Mouse (Mus musculus) limb, embryonic 15.5 days (tissue): ENCODE measurements around the gene Tmem50b. TPM values are rescaled to one million over a fixed set of nuclear protein-coding genes. Genes with fewer than 3 reads are reported as not detected.
"Not testable (repeated sequence)": the region's sequence is repeated elsewhere in the genome, so short reads cannot be mapped to it uniquely, and the experiment has no call there.

Experiments
- ATAC-seq: fragments of 200-750 bp; cut with Nextera tagmentation; 2 replicates; pipeline ENCODE4 v1.8.0; 2017; ENCODE audit warnings: low read depth, moderate TSS enrichment; ENCODE audit not compliant: insufficient number of reproducible peaks, low FRiP score, low TSS enrichment
- H3K27ac ChIP-seq: fragments of 300-500 bp; sonication (generic); 2 replicates; pipeline ENCODE4 v1.5.1; 2015; ENCODE audit warnings: moderate library complexity, mild to moderate bottlenecking, inconsistent platforms
- H3K27me3 ChIP-seq: fragments of 300-500 bp; sonication (generic); 2 replicates; pipeline ENCODE4 v1.6.1; 2015; ENCODE audit warnings: inconsistent platforms
- H3K36me3 ChIP-seq: fragments of 300-500 bp; sonication (generic); 2 replicates; pipeline ENCODE4 v1.6.1; 2015; ENCODE audit warnings: inconsistent platforms
- H3K4me1 ChIP-seq: fragments of 300-500 bp; sonication (generic); 2 replicates; pipeline ENCODE4 v1.6.1; 2015; ENCODE audit warnings: inconsistent platforms
- H3K4me2 ChIP-seq: fragments of 300-500 bp; sonication (generic); 2 replicates; pipeline ENCODE4 v1.6.1; 2015; ENCODE audit warnings: mild to moderate bottlenecking, inconsistent platforms
- H3K4me3 ChIP-seq: fragments of 300-500 bp; sonication (generic); 2 replicates; pipeline ENCODE4 v1.5.1; 2015; ENCODE audit warnings: mild to moderate bottlenecking, inconsistent platforms
- H3K9ac ChIP-seq: fragments of 300-500 bp; sonication (generic); 2 replicates; pipeline ENCODE4 v1.6.1; 2015; ENCODE audit warnings: inconsistent platforms
- H3K9me3 ChIP-seq: fragments of 300-500 bp; sonication (generic); 2 replicates; pipeline ENCODE4 v1.6.1; 2016; ENCODE audit warnings: inconsistent platforms
- WGBS: fragments of 180-500 bp; shearing (Covaris S2); methylation state at CpG from one replicate; pipeline ENCODE4 v1.1.7; 2015; 5-methylcytosine and 5-hydroxymethylcytosine counted together
- microRNA-seq: library from miRNA; unstranded; fragments of <30 nt; microRNA quantifications from one replicate; pipeline ENCODE4, GENCODE M21; 2016
- polyA plus RNA-seq: library from polyadenylated mRNA; unstranded; fragments of >200 nt; fragmentation: Nextera tagmentation; extraction: Ambion mirVana; gene quantifications from 2 replicates; pipeline ENCODE4 v1.2.1, GENCODE M21; 2015

Gene Tmem50b
- polyA plus RNA-seq, 1 experiment from 2014 or later = 54.3 TPM

GRCm38 (mm10) chr16:91532429-91532828 is 65.2 kb downstream of the Tmem50b start:
- no peak overlapping the region for H3K9ac ChIP-seq
- no peak for ATAC-seq
- H3K36me3 ChIP-seq = no peaks in the 10 kb centered on the region
- H3K27ac ChIP-seq = no peak overlapping the region
- no peak overlapping the region for H3K4me2 ChIP-seq
- 26% methylated on average over 2 of the region's 2 CpGs for WGBS
- H3K4me1 ChIP-seq = peaks cover 20% of the 10 kb centered on the region
- H3K9me3 ChIP-seq = no peaks in the 10 kb centered on the region
- H3K27me3 ChIP-seq = 0 out of 2 replicates have a peak, but pooled peaks cover 3% of the 10 kb centered on the region
- no peak overlapping the region for H3K4me3 ChIP-seq

GRCm38 (mm10) chr16:91531856-91532255 is 65.7 kb downstream of the Tmem50b start:
- H3K27me3 ChIP-seq = 0 out of 2 replicates have a peak, but pooled peaks cover 3% of the 10 kb centered on the region
- H3K4me1 ChIP-seq = peaks cover 22% of the 10 kb centered on the region
- no peak overlapping the region for H3K9ac ChIP-seq
- no peak overlapping the region for H3K27ac ChIP-seq
- no peaks in the 10 kb centered on the region for H3K36me3 ChIP-seq
- 38% methylated on average over 6 of the region's 6 CpGs for WGBS
- H3K9me3 ChIP-seq = no peaks in the 10 kb centered on the region
- no peak overlapping the region for H3K4me2 ChIP-seq
- no peak overlapping the region for H3K4me3 ChIP-seq
- no peak for ATAC-seq

GRCm38 (mm10) chr16:91530830-91531229 is 66.8 kb downstream of the Tmem50b start:
- H3K9me3 ChIP-seq, H3K27ac ChIP-seq, H3K4me3 ChIP-seq, H3K4me2 ChIP-seq, H3K36me3 ChIP-seq, H3K27me3 ChIP-seq, ATAC-seq, H3K9ac ChIP-seq: not testable (repeated sequence)
- H3K4me1 ChIP-seq = peaks cover 22% of the 10 kb centered on the region
- 72% methylated on average over 4 of the region's 4 CpGs for WGBS

- Histone ChIP-seq H3K9me3 (no peaks in the 10 kb centered on the region), H3K4me2 (no peak overlapping the region), H3K4me3 (no peak overlapping the region), H3K27ac (no peak overlapping the region), H3K27me3 (no peaks in the 10 kb centered on the region), H3K4me1 (peaks cover 22% of the 10 kb centered on the region), H3K9ac (no peak overlapping the region), H3K36me3 (no peaks in the 10 kb centered on the region)
- ATAC-seq = no peak
- 76% methylated on average over 9 of the region's 9 CpGs for WGBS
Observed at GRCm38 (mm10) chr16:91528578-91528977, 69.0 kb downstream of the Tmem50b start.

- no peaks in the 10 kb centered on the region for H3K27me3 ChIP-seq
- no peak overlapping the region for H3K4me2 ChIP-seq
- no peak overlapping the region for H3K4me3 ChIP-seq
- no peak overlapping the region for H3K9ac ChIP-seq
- ATAC-seq = no peak
- 36% methylated on average over 5 of the region's 5 CpGs for WGBS
- no peak overlapping the region for H3K27ac ChIP-seq
- peaks cover 16% of the 10 kb centered on the region for H3K4me1 ChIP-seq
- no peaks in the 10 kb centered on the region for H3K36me3 ChIP-seq
- H3K9me3 ChIP-seq = no peaks in the 10 kb centered on the region
Observed at GRCm38 (mm10) chr16:91527500-91527899, 70.1 kb downstream of the Tmem50b start.

- 67% methylated on average over 10 of the region's 10 CpGs for WGBS
- no peak for ATAC-seq
- Histone ChIP-seq H3K27me3 (no peaks in the 10 kb centered on the region), H3K4me2 (no peak overlapping the region), H3K4me1 (peaks cover 12% of the 10 kb centered on the region), H3K4me3 (no peak overlapping the region), H3K9me3 (no peaks in the 10 kb centered on the region), H3K36me3 (no peaks in the 10 kb centered on the region), H3K27ac (no peak overlapping the region), H3K9ac (no peak overlapping the region)
Observed at GRCm38 (mm10) chr16:91527051-91527450, 70.5 kb downstream of the Tmem50b start.

GRCm38 (mm10) chr16:91526274-91526673 is 71.3 kb downstream of the Tmem50b start:
- H3K4me1 ChIP-seq = peaks cover 7% of the 10 kb centered on the region; the same call in 1 of the 2 replicates
- no peak overlapping the region for H3K4me3 ChIP-seq
- no peaks in the 10 kb centered on the region for H3K36me3 ChIP-seq
- ATAC-seq = no peak
- H3K9me3 ChIP-seq = no peaks in the 10 kb centered on the region
- 92% methylated on average over 6 of the region's 6 CpGs for WGBS
- H3K9ac ChIP-seq = no peak overlapping the region
- no peak overlapping the region for H3K4me2 ChIP-seq
- H3K27ac ChIP-seq = no peak overlapping the region
- no peaks in the 10 kb centered on the region for H3K27me3 ChIP-seq

Small RNAs within 50 kb of the gene (microRNA-seq; reads per million reads assigned to microRNA genes)
- gene Mir6367 = not detected

Other genes starting within 250 kb of the Tmem50b start
- 59.4 and 70.0 TPM in 2 replicates for gene Ifnar2, start 225.0 kb downstream of the Tmem50b start, polyA plus RNA-seq
- 0.66 TPM in 1 of 2 replicates, not detected in the other for gene Gm21970, start 206.1 kb downstream of the Tmem50b start, polyA plus RNA-seq
- gene Il10rb, start 191.6 kb downstream of the Tmem50b start, polyA plus RNA-seq = 29.5 and 33.2 TPM in 2 replicates
- gene Ifnar1, start 112.6 kb downstream of the Tmem50b start, polyA plus RNA-seq = 54.2 and 55.0 TPM in 2 replicates
- gene Ifngr2, start 50.7 kb downstream of the Tmem50b start, polyA plus RNA-seq = 56.6 and 67.3 TPM in 2 replicates
- gene Dnajc28, start 21.2 kb upstream of the Tmem50b start, polyA plus RNA-seq = 3.1 and 3.8 TPM in 2 replicates
- gene Gart, start 49.2 kb upstream of the Tmem50b start, polyA plus RNA-seq = 99.0 and 102 TPM in 2 replicates
- gene Son, start 49.7 kb upstream of the Tmem50b start, polyA plus RNA-seq = 110 and 121 TPM in 2 replicates
- gene Donson, start 91.0 kb upstream of the Tmem50b start, polyA plus RNA-seq = 17.3 and 19.0 TPM in 2 replicates
- gene Cryzl1, start 131.2 kb upstream of the Tmem50b start, polyA plus RNA-seq = 61.5 and 65.9 TPM in 2 replicates
- 22.7 and 23.8 TPM in 2 replicates for gene Itsn1, start 131.5 kb upstream of the Tmem50b start, polyA plus RNA-seq